Comparison of ENCODE assay signal across 25 mouse cellular contexts in genomic region chr3:107256724-107257123, GRCm38 (mm10). TPM values are rescaled to one million over a fixed set of nuclear protein-coding genes. Genes with fewer than 3 reads are reported as not detected.
DNase-seq lines count a peak whose midpoint lies in the region; ATAC-seq and TF ChIP-seq lines count a peak whose summit lies in the region.
"Had no signal": no experiment of that assay in that cellular context is flagged by ENCODE, and none has a peak within 500 bp of the region (broad histone marks: within the 10 kb centered on the region; RNA-seq: fewer than 3 reads in every experiment).

No protein-coding gene starts in this region.

- intact Hi-C loops in gastrocnemius, postnatal 14 days (cut with DNase I; ENCODE audit: low total_unique reads) = no loop called here

- peak; percentile 31; the same call in 1 of the 2 replicates for ATAC-seq in hindbrain, embryonic 11.5 days (ENCODE audit: low FRiP score)
- no peak for ATAC-seq in hindbrain, postnatal 0 days
- no peak for ATAC-seq in kidney, embryonic 15.5 days (replicated peaks; ENCODE audit: low FRiP score)
- ATAC-seq: forebrain, embryonic 16.5 days had no signal

- peak; percentile 17 for DNase-seq in hindbrain, embryonic 11.5 days (ENCODE audit: low spot score)
- no peak for DNase-seq in hindbrain, embryonic 10.5 days (ENCODE audit: low spot score)
- peak; percentile 24 for DNase-seq in brain, adult 2 months (ENCODE audit: low read depth, low spot score)
- DNase-seq in gastrocnemius, postnatal 14 days = peak; percentile 41
- peak; percentile 40 for DNase-seq in hindbrain, postnatal 0 days (ENCODE audit: low spot score)
- DNase-seq in adrenal gland, postnatal 36 days = no peak
- DNase-seq in adrenal gland, postnatal 10 days = no peak
- DNase-seq: cerebellum, adult 9-10 months; kidney, adult 2 months; lung, postnatal 4 days; thymus, postnatal 14 days had no signal

- H3K4me3 ChIP-seq in hindbrain, embryonic 11.5 days (ENCODE audit: low read depth, low read length) = no peak overlapping the region
- no peak overlapping the region for H3K4me3 ChIP-seq in hindbrain, embryonic 10.5 days
- H3K4me3 ChIP-seq in hindbrain, postnatal 0 days (ENCODE audit: low read length) = no peak overlapping the region
- H3K4me3 ChIP-seq in kidney, embryonic 15.5 days (replicated peaks) = no peak overlapping the region
- H3K4me3 ChIP-seq: embryonic facial prominence, embryonic 13.5 days; lung, embryonic 15.5 days had no signal

- no peak overlapping the region for H3K9ac ChIP-seq in hindbrain, embryonic 11.5 days (ENCODE audit: low read depth, low read length)
- H3K9ac ChIP-seq in hindbrain, postnatal 0 days (replicated peaks; ENCODE audit: low read length) = no peak overlapping the region
- no peak overlapping the region for H3K9ac ChIP-seq in kidney, embryonic 15.5 days
- H3K9ac ChIP-seq: embryonic facial prominence, embryonic 13.5 days; liver, embryonic 14.5 days; lung, embryonic 15.5 days had no signal

- H3K9me3 ChIP-seq in hindbrain, embryonic 11.5 days (ENCODE audit: control insufficient read depth, low read length) = no peaks in the 10 kb centered on the region
- H3K9me3 ChIP-seq in hindbrain, embryonic 10.5 days = no peaks in the 10 kb centered on the region
- no peaks in the 10 kb centered on the region for H3K9me3 ChIP-seq in hindbrain, postnatal 0 days (ENCODE audit: low read length)
- H3K9me3 ChIP-seq in kidney, embryonic 15.5 days (replicated peaks) = no peaks in the 10 kb centered on the region
- H3K9me3 ChIP-seq: embryonic facial prominence, embryonic 13.5 days; lung, embryonic 15.5 days had no signal

- no peaks in the 10 kb centered on the region for H3K4me1 ChIP-seq in hindbrain, embryonic 11.5 days (replicated peaks; ENCODE audit: control insufficient read depth, insufficient read depth, low read length)
- H3K4me1 ChIP-seq in hindbrain, embryonic 10.5 days (replicated peaks) = peaks cover 13% of the 10 kb centered on the region
- 0 out of 2 replicates have a peak, but pooled peaks cover 4% of the 10 kb centered on the region for H3K4me1 ChIP-seq in hindbrain, postnatal 0 days (ENCODE audit: insufficient read depth, low read length)
- peaks cover 12% of the 10 kb centered on the region for H3K4me1 ChIP-seq in kidney, embryonic 15.5 days
- H3K4me1 ChIP-seq: lung, embryonic 15.5 days had no signal

- no peaks in the 10 kb centered on the region for H3K27me3 ChIP-seq in hindbrain, embryonic 11.5 days (ENCODE audit: control insufficient read depth, insufficient read depth, low read length)
- H3K27me3 ChIP-seq in hindbrain, embryonic 10.5 days (ENCODE audit: insufficient read depth, poor library complexity, severe bottlenecking) = peaks cover 4% of the 10 kb centered on the region; the same call in 1 of the 2 replicates
- H3K27me3 ChIP-seq in hindbrain, postnatal 0 days (ENCODE audit: insufficient read depth, low read length) = no peaks in the 10 kb centered on the region
- H3K27me3 ChIP-seq in kidney, embryonic 15.5 days = no peaks in the 10 kb centered on the region
- H3K27me3 ChIP-seq: embryonic facial prominence, embryonic 13.5 days; lung, embryonic 15.5 days had no signal

- WGBS in hindbrain, embryonic 11.5 days = 62% methylated on average over 7 of the region's 7 CpGs
- WGBS in hindbrain, embryonic 10.5 days = 80% methylated on average over 7 of the region's 7 CpGs
- WGBS in hindbrain, postnatal 0 days = 48% methylated on average over 7 of the region's 7 CpGs
- 35% methylated on average over 7 of the region's 7 CpGs for WGBS in kidney, embryonic 15.5 days

- TF ChIP-seq CTCF in hindbrain, postnatal 0 days (IDR thresholded peaks at IDR 0.05; ENCODE audit: low read depth) = no peak

- no peaks in the 10 kb centered on the region for H3K36me3 ChIP-seq in hindbrain, embryonic 11.5 days (ENCODE audit: control insufficient read depth, insufficient read depth, low read length)
- no peaks in the 10 kb centered on the region for H3K36me3 ChIP-seq in hindbrain, embryonic 10.5 days
- no peaks in the 10 kb centered on the region for H3K36me3 ChIP-seq in hindbrain, postnatal 0 days (ENCODE audit: insufficient read depth, low read length)
- H3K36me3 ChIP-seq in kidney, embryonic 15.5 days = no peaks in the 10 kb centered on the region
- H3K36me3 ChIP-seq: embryonic facial prominence, embryonic 13.5 days; lung, embryonic 15.5 days had no signal

- no peak overlapping the region for H3K4me2 ChIP-seq in hindbrain, embryonic 11.5 days (replicated peaks; ENCODE audit: low read depth, low read length)
- no peak overlapping the region for H3K4me2 ChIP-seq in hindbrain, postnatal 0 days (ENCODE audit: low read depth, low read length)
- H3K4me2 ChIP-seq in kidney, embryonic 15.5 days = no peak overlapping the region
- H3K4me2 ChIP-seq: embryonic facial prominence, embryonic 13.5 days; lung, embryonic 15.5 days; midbrain, embryonic 11.5 days had no signal

- H3K27ac ChIP-seq in hindbrain, embryonic 11.5 days (ENCODE audit: low read depth, low read length) = no peak overlapping the region
- no peak overlapping the region for H3K27ac ChIP-seq in hindbrain, embryonic 10.5 days
- H3K27ac ChIP-seq in hindbrain, postnatal 0 days = no peak overlapping the region
- H3K27ac ChIP-seq in kidney, embryonic 15.5 days = no peak overlapping the region
- H3K27ac ChIP-seq: embryonic facial prominence, embryonic 13.5 days; liver, embryonic 14.5 days; lung, embryonic 15.5 days had no signal

RNA-seq across cellular contexts. Expression of gene Prok1, which starts 17.2 kb away (rescaled TPM):
- 0.06 TPM in 1 of 2 replicates, not detected in the other for polyA plus RNA-seq in hindbrain, embryonic 11.5 days (2014; fragmentation: Nextera tagmentation; extraction: Ambion mirVana)
- polyA plus RNA-seq in hindbrain, embryonic 10.5 days (2016; fragmentation: Nextera tagmentation; extraction: Ambion mirVana) = 0.05 TPM in 1 of 2 replicates, not detected in the other
- not detected for total RNA-seq in gastrocnemius, postnatal 14 days (2021)
- 0.18 and 0.26 TPM in 2 replicates for total RNA-seq in hindbrain, postnatal 0 days (2014; rRNA removed)
- 0.19 TPM in 1 of 2 replicates, not detected in the other for polyA plus RNA-seq in hindbrain, postnatal 0 days (2015; fragmentation: Nextera tagmentation; extraction: Ambion mirVana)
- 1 to 10 TPM; 1.1 to 1.7 TPM for total RNA-seq in adrenal gland, postnatal 36 days (2021)
- 1 to 10 TPM; 6.2 to 6.7 TPM for total RNA-seq in adrenal gland, postnatal 10 days (2021)
- polyA plus RNA-seq in kidney, embryonic 15.5 days (2015; fragmentation: Nextera tagmentation; extraction: Ambion mirVana) = not detected in 2 replicates
- total RNA-seq: common myeloid progenitor, adult 5-6 weeks; heart, adult 8-10 months had no signal
- polyA plus RNA-seq: C2C12; heart, embryonic 16.5 days; lung, embryonic 15.5 days; testis, adult 2 months had no signal

RNA-seq across cellular contexts. Expression of gene Lamtor5, which starts 21.9 kb away (rescaled TPM):
- polyA plus RNA-seq in hindbrain, embryonic 11.5 days (2014; fragmentation: Nextera tagmentation; extraction: Ambion mirVana) = 203 TPM in 2 replicates
- 202 and 225 TPM in 2 replicates for polyA plus RNA-seq in hindbrain, embryonic 10.5 days (2016; fragmentation: Nextera tagmentation; extraction: Ambion mirVana)
- 10 to 100 TPM; 46.8 to 53.2 TPM for total RNA-seq in gastrocnemius, postnatal 14 days (2021)
- 63.7 and 93.7 TPM in 2 replicates for total RNA-seq in hindbrain, postnatal 0 days (2014; rRNA removed)
- 162 and 167 TPM in 2 replicates for polyA plus RNA-seq in hindbrain, postnatal 0 days (2015; fragmentation: Nextera tagmentation; extraction: Ambion mirVana)
- 10 to 100 TPM; 83.2 to 87.6 TPM for total RNA-seq in adrenal gland, postnatal 36 days (2021)
- total RNA-seq in adrenal gland, postnatal 10 days (2021) = 10 to 100 TPM; 71.5 to 73.4 TPM
- 192 and 199 TPM in 2 replicates for polyA plus RNA-seq in kidney, embryonic 15.5 days (2015; fragmentation: Nextera tagmentation; extraction: Ambion mirVana)

RNA-seq across cellular contexts. Expression of gene A630076J17Rik, which starts 26.3 kb away (rescaled TPM):
- not detected in 2 replicates for polyA plus RNA-seq in hindbrain, embryonic 11.5 days (2014; fragmentation: Nextera tagmentation; extraction: Ambion mirVana)
- polyA plus RNA-seq in hindbrain, embryonic 10.5 days (2016; fragmentation: Nextera tagmentation; extraction: Ambion mirVana) = not detected in 2 replicates
- total RNA-seq in gastrocnemius, postnatal 14 days (2021) = not detected
- total RNA-seq in hindbrain, postnatal 0 days (2014; rRNA removed) = not detected in 2 replicates
- not detected in 2 replicates for polyA plus RNA-seq in hindbrain, postnatal 0 days (2015; fragmentation: Nextera tagmentation; extraction: Ambion mirVana)
- not detected for total RNA-seq in adrenal gland, postnatal 36 days (2021)
- total RNA-seq in adrenal gland, postnatal 10 days (2021) = under 1 TPM in 1 of 2 experiments, not detected in 1; 0.45 TPM
- not detected in 2 replicates for polyA plus RNA-seq in kidney, embryonic 15.5 days (2015; fragmentation: Nextera tagmentation; extraction: Ambion mirVana)
- total RNA-seq: common myeloid progenitor, adult 5-6 weeks; heart, adult 8-10 months; left cerebral cortex, postnatal 25 days had no signal
- polyA plus RNA-seq: embryonic facial prominence, embryonic 13.5 days; forebrain, embryonic 16.5 days; kidney, adult 2 months; large intestine, adult 2 months; limb, embryonic 14.5 days; liver, embryonic 14.5 days; midbrain, embryonic 11.5 days; testis, adult 2 months had no signal

RNA-seq across cellular contexts. Expression of gene Slc16a4, which starts 34.3 kb away (rescaled TPM):
- polyA plus RNA-seq in hindbrain, embryonic 11.5 days (2014; fragmentation: Nextera tagmentation; extraction: Ambion mirVana) = 2.2 and 4.0 TPM in 2 replicates
- 1.9 and 2.3 TPM in 2 replicates for polyA plus RNA-seq in hindbrain, embryonic 10.5 days (2016; fragmentation: Nextera tagmentation; extraction: Ambion mirVana)
- under 1 TPM; 0.18 to 0.25 TPM for total RNA-seq in gastrocnemius, postnatal 14 days (2021)
- 2.4 and 2.9 TPM in 2 replicates for total RNA-seq in hindbrain, postnatal 0 days (2014; rRNA removed)
- polyA plus RNA-seq in hindbrain, postnatal 0 days (2015; fragmentation: Nextera tagmentation; extraction: Ambion mirVana) = 2.3 and 2.8 TPM in 2 replicates
- under 1 TPM; 0.23 to 0.63 TPM for total RNA-seq in adrenal gland, postnatal 36 days (2021)
- under 1 TPM; 0.60 to 0.73 TPM for total RNA-seq in adrenal gland, postnatal 10 days (2021)
- 8.3 and 9.8 TPM in 2 replicates for polyA plus RNA-seq in kidney, embryonic 15.5 days (2015; fragmentation: Nextera tagmentation; extraction: Ambion mirVana)

RNA-seq across cellular contexts. Expression of gene Cym, which starts 35.2 kb away (rescaled TPM):
- not detected in 2 replicates for polyA plus RNA-seq in hindbrain, embryonic 11.5 days (2014; fragmentation: Nextera tagmentation; extraction: Ambion mirVana)
- not detected in 2 replicates for polyA plus RNA-seq in hindbrain, embryonic 10.5 days (2016; fragmentation: Nextera tagmentation; extraction: Ambion mirVana)
- not detected for total RNA-seq in gastrocnemius, postnatal 14 days (2021)
- total RNA-seq in hindbrain, postnatal 0 days (2014; rRNA removed) = 0.63 TPM in 1 of 2 replicates, not detected in the other
- polyA plus RNA-seq in hindbrain, postnatal 0 days (2015; fragmentation: Nextera tagmentation; extraction: Ambion mirVana) = not detected in 2 replicates
- under 1 TPM; 0.23 to 0.66 TPM for total RNA-seq in adrenal gland, postnatal 36 days (2021)
- 1 to 10 TPM in 1 of 2 experiments, under 1 TPM in 1; 0.88 to 1.2 TPM for total RNA-seq in adrenal gland, postnatal 10 days (2021)
- polyA plus RNA-seq in kidney, embryonic 15.5 days (2015; fragmentation: Nextera tagmentation; extraction: Ambion mirVana) = 0.17 TPM in 1 of 2 replicates, not detected in the other
- total RNA-seq: common myeloid progenitor, adult 5-6 weeks; heart, adult 8-10 months; left cerebral cortex, postnatal 25 days had no signal
- polyA plus RNA-seq: C2C12; forebrain, embryonic 16.5 days; midbrain, embryonic 11.5 days; testis, adult 2 months had no signal

Comparison
In these comparisons a context has a peak if more than half of its experiments do, and no peak if none do; other contexts are left out.
1. DNase-seq: peak in hindbrain, embryonic 11.5 days (single experiment), brain, adult 2 months (single experiment), gastrocnemius, postnatal 14 days (single experiment) and hindbrain, postnatal 0 days (single experiment); none in hindbrain, embryonic 10.5 days (single experiment), adrenal gland, postnatal 36 days (0 of 2) and adrenal gland, postnatal 10 days (single experiment).